Mouse (Mus musculus): ENCODE results near the gene Snrpf. TPM values are rescaled to one million over a fixed set of nuclear protein-coding genes. Genes with fewer than 3 reads are reported as not detected.

Gene Snrpf
- 80.6 and 84.7 TPM in 2 replicates for polyA plus RNA-seq (2015; fragmentation: Nextera tagmentation; extraction: Ambion mirVana)

- Histone ChIP-seq H3K36me3 (peaks cover 12% of the 10 kb centered on the region), H3K4me3 (peak within 1 kb of the TSS; percentile 80), H3K4me2 (peak within 1 kb of the TSS; percentile 96), H3K4me1 (replicated peaks) (peaks cover 20% of the 10 kb centered on the region), H3K9ac (peak within 1 kb of the TSS; percentile 91), H3K27me3 (peaks cover 3% of the 10 kb centered on the region; the same call in 1 of the 2 replicates), H3K9me3 (no peaks in the 10 kb centered on the region), H3K27ac (peak within 1 kb of the TSS; percentile 88)
- under 1% methylated on average over 59 of the region's 63 CpGs for WGBS
- ATAC-seq (ENCODE audit: low FRiP score) = peak; percentile 87
Measured at GRCm38 (mm10) chr10:93589281-93589848, at the start of gene Snrpf. Snrpf (minus strand) TSS chr10:93589706.

- H3K9me3 ChIP-seq = no peaks in the 10 kb centered on the region
- ATAC-seq (ENCODE audit: low FRiP score) = 0 out of 2 replicates have a peak, but pooled peaks have one; percentile 28
- no peaks in the 10 kb centered on the region for H3K36me3 ChIP-seq
- H3K4me2 ChIP-seq = no peak overlapping the region
- peaks cover 10% of the 10 kb centered on the region for H3K4me1 ChIP-seq (replicated peaks)
- H3K27ac ChIP-seq = no peak overlapping the region
- WGBS = 25% methylated on average over 9 of the region's 9 CpGs
- no peak overlapping the region for H3K4me3 ChIP-seq
- 0 out of 2 replicates have a peak, but pooled peaks cover 3% of the 10 kb centered on the region for H3K27me3 ChIP-seq
- H3K9ac ChIP-seq = no peak overlapping the region
Measured at GRCm38 (mm10) chr10:93635941-93636340, 46.4 kb upstream of the Snrpf start.

- no peaks in the 10 kb centered on the region for H3K36me3 ChIP-seq
- 98% methylated on average over 2 of the region's 2 CpGs for WGBS
- H3K27me3 ChIP-seq = 0 out of 2 replicates have a peak, but pooled peaks cover 3% of the 10 kb centered on the region
- ATAC-seq (ENCODE audit: low FRiP score) = no peak
- H3K4me1 ChIP-seq (replicated peaks) = peaks cover 4% of the 10 kb centered on the region; the same call in 1 of the 2 replicates
- no peak overlapping the region for H3K4me3 ChIP-seq
- H3K27ac ChIP-seq = no peak overlapping the region
- H3K9me3 ChIP-seq = no peaks in the 10 kb centered on the region
- H3K4me2 ChIP-seq = no peak overlapping the region
- H3K9ac ChIP-seq = no peak overlapping the region
Measured at GRCm38 (mm10) chr10:93633971-93634370, 44.5 kb upstream of the Snrpf start.

- WGBS = 92% methylated on average over 5 of the region's 5 CpGs
- ATAC-seq (ENCODE audit: low FRiP score) = no peak
- H3K4me2 ChIP-seq = no peak overlapping the region
- H3K9me3 ChIP-seq = no peaks in the 10 kb centered on the region
- no peak overlapping the region for H3K4me3 ChIP-seq
- H3K4me1 ChIP-seq (replicated peaks) = peaks cover 4% of the 10 kb centered on the region; the same call in 1 of the 2 replicates
- no peak overlapping the region for H3K27ac ChIP-seq
- H3K9ac ChIP-seq = no peak overlapping the region
- H3K27me3 ChIP-seq = 0 out of 2 replicates have a peak, but pooled peaks cover 2% of the 10 kb centered on the region
- no peaks in the 10 kb centered on the region for H3K36me3 ChIP-seq
Measured at GRCm38 (mm10) chr10:93633563-93633962, 44.1 kb upstream of the Snrpf start.

GRCm38 (mm10) chr10:93632086-93632485 is 42.6 kb upstream of the Snrpf start:
- no peaks in the 10 kb centered on the region for H3K27me3 ChIP-seq
- no peaks in the 10 kb centered on the region for H3K9me3 ChIP-seq
- peaks cover 4% of the 10 kb centered on the region; the same call in 1 of the 2 replicates for H3K4me1 ChIP-seq (replicated peaks)
- H3K36me3 ChIP-seq = no peaks in the 10 kb centered on the region
- no peak overlapping the region for H3K27ac ChIP-seq
- no peak overlapping the region for H3K4me2 ChIP-seq
- no peak overlapping the region for H3K4me3 ChIP-seq
- ATAC-seq (ENCODE audit: low FRiP score) = no peak
- WGBS = 80% methylated on average over 4 of the region's 4 CpGs
- H3K9ac ChIP-seq = no peak overlapping the region

- ATAC-seq (ENCODE audit: low FRiP score) = no peak
- H3K4me3 ChIP-seq = no peak overlapping the region
- H3K9me3 ChIP-seq = no peaks in the 10 kb centered on the region
- no peak overlapping the region for H3K27ac ChIP-seq
- no peaks in the 10 kb centered on the region for H3K27me3 ChIP-seq
- H3K4me2 ChIP-seq = no peak overlapping the region
- H3K36me3 ChIP-seq = no peaks in the 10 kb centered on the region
- no peaks in the 10 kb centered on the region for H3K4me1 ChIP-seq (replicated peaks)
- H3K9ac ChIP-seq = no peak overlapping the region
- WGBS = 88% methylated on average over 5 of the region's 5 CpGs
Measured at GRCm38 (mm10) chr10:93630310-93630709, 40.8 kb upstream of the Snrpf start.

GRCm38 (mm10) chr10:93624151-93624550 is 34.6 kb upstream of the Snrpf start:
- no peak for ATAC-seq (ENCODE audit: low FRiP score)
- Histone ChIP-seq H3K27me3 (no peaks in the 10 kb centered on the region), H3K9ac (no peak overlapping the region), H3K27ac (no peak overlapping the region), H3K36me3 (no peaks in the 10 kb centered on the region), H3K4me3 (no peak overlapping the region), H3K9me3 (no peaks in the 10 kb centered on the region), H3K4me2 (no peak overlapping the region), H3K4me1 (replicated peaks) (no peaks in the 10 kb centered on the region)
- WGBS = 84% methylated on average over 10 of the region's 10 CpGs

- WGBS = 51% methylated on average over 9 of the region's 9 CpGs
- no peak overlapping the region for H3K4me3 ChIP-seq
- no peaks in the 10 kb centered on the region for H3K27me3 ChIP-seq
- H3K4me1 ChIP-seq (replicated peaks) = no peaks in the 10 kb centered on the region
- no peak overlapping the region for H3K4me2 ChIP-seq
- no peak overlapping the region for H3K9ac ChIP-seq
- no peaks in the 10 kb centered on the region for H3K9me3 ChIP-seq
- H3K36me3 ChIP-seq = no peaks in the 10 kb centered on the region
- no peak overlapping the region for H3K27ac ChIP-seq
- no peak for ATAC-seq (ENCODE audit: low FRiP score)
Measured at GRCm38 (mm10) chr10:93623725-93624124, 34.2 kb upstream of the Snrpf start.

- no peak for ATAC-seq (ENCODE audit: low FRiP score)
- Histone ChIP-seq H3K4me2 (no peak overlapping the region), H3K9ac (no peak overlapping the region), H3K4me3 (no peak overlapping the region), H3K36me3 (no peaks in the 10 kb centered on the region), H3K4me1 (replicated peaks) (no peaks in the 10 kb centered on the region), H3K27me3 (no peaks in the 10 kb centered on the region), H3K9me3 (no peaks in the 10 kb centered on the region), H3K27ac (no peak overlapping the region)
- WGBS = 65% methylated on average over 7 of the region's 7 CpGs
Measured at GRCm38 (mm10) chr10:93620438-93621179, 31.1 kb upstream of the Snrpf start.

- Histone ChIP-seq H3K27ac (no peak overlapping the region), H3K9me3 (no peaks in the 10 kb centered on the region), H3K27me3 (no peaks in the 10 kb centered on the region), H3K4me2 (no peak overlapping the region), H3K4me1 (replicated peaks) (0 out of 2 replicates have a peak, but pooled peaks cover 4% of the 10 kb centered on the region), H3K36me3 (no peaks in the 10 kb centered on the region), H3K9ac (no peak overlapping the region), H3K4me3 (no peak overlapping the region)
- no peak for ATAC-seq (ENCODE audit: low FRiP score)
- 74% methylated on average over 8 of the region's 8 CpGs for WGBS
Measured at GRCm38 (mm10) chr10:93614850-93615249, 25.3 kb upstream of the Snrpf start.

GRCm38 (mm10) chr10:93611419-93612007 is 22.0 kb upstream of the Snrpf start:
- Histone ChIP-seq H3K9ac (peak overlapping the region; percentile 35; the same call in 1 of the 2 replicates), H3K27ac (no peak overlapping the region)
- 41% methylated on average over 18 of the region's 18 CpGs for WGBS

GRCm38 (mm10) chr10:93610896-93611295 is 21.4 kb upstream of the Snrpf start:
- H3K4me1 ChIP-seq (replicated peaks) = 0 out of 2 replicates have a peak, but pooled peaks cover 4% of the 10 kb centered on the region
- WGBS = 97% methylated on average over 1 of the region's 1 CpGs
- no peak overlapping the region for H3K9ac ChIP-seq
- no peak overlapping the region for H3K4me2 ChIP-seq
- H3K27me3 ChIP-seq = no peaks in the 10 kb centered on the region
- no peak overlapping the region for H3K4me3 ChIP-seq
- no peaks in the 10 kb centered on the region for H3K9me3 ChIP-seq
- no peak for ATAC-seq (ENCODE audit: low FRiP score)
- no peaks in the 10 kb centered on the region for H3K36me3 ChIP-seq
- no peak overlapping the region for H3K27ac ChIP-seq

More at GRCm38 (mm10) chr10:93611419-93612007, 22.0 kb upstream of the Snrpf start:
- no peaks in the 10 kb centered on the region for H3K9me3 ChIP-seq
- H3K4me3 ChIP-seq = 0 out of 2 replicates have a peak overlapping the region, but pooled peaks have one; percentile 8
- peak overlapping the region; percentile 35 for H3K4me2 ChIP-seq
- no peaks in the 10 kb centered on the region for H3K27me3 ChIP-seq
- ATAC-seq (ENCODE audit: low FRiP score) = 0 out of 2 replicates have a peak, but pooled peaks have one; percentile 52
- H3K36me3 ChIP-seq = no peaks in the 10 kb centered on the region
- 0 out of 2 replicates have a peak, but pooled peaks cover 4% of the 10 kb centered on the region for H3K4me1 ChIP-seq (replicated peaks)
